Mouse (Mus musculus) retina, embryonic 14.5 days (tissue): ENCODE data around the gene Apex1.
"Not testable (repeated sequence)": the region's sequence is repeated elsewhere in the genome, so short reads cannot be mapped to it uniquely, and the experiment has no call there.

Source experiments
- DNase-seq: peaks from one replicate; pipeline ENCODE4 v3.0.0-alpha.2; 2015; ENCODE audit warnings: low spot score

Apex1 gene

GRCm38 (mm10) chr14:50927366-50927765, 2.6 kb downstream of the Apex1 start:
- no peak for DNase-seq

GRCm38 (mm10) chr14:50929951-50930350, 5.2 kb downstream of the Apex1 start:
- no peak for DNase-seq

GRCm38 (mm10) chr14:50930377-50930753, 5.6 kb downstream of the Apex1 start:
- no peak for DNase-seq

- DNase-seq, result peak; percentile 98
These were observed 6.2 kb downstream of the Apex1 start, which contains the start of the genes Pip4p1 and Pnp for GRCm38 (mm10) chr14:50930754-50931492. Pip4p1 (minus strand) TSS chr14:50930856. Pnp (plus strand) TSS chr14:50931082.

GRCm38 (mm10) chr14:50931493-50932020, 6.8 kb downstream of the Apex1 start:
- no peak for DNase-seq

- no peak for DNase-seq
These were observed 11.9 kb downstream of the Apex1 start for GRCm38 (mm10) chr14:50936649-50937048.

GRCm38 (mm10) chr14:50938119-50938908, 13.5 kb downstream of the Apex1 start:
- DNase-seq, result no peak

- DNase-seq, result no peak
These were observed 14.2 kb downstream of the Apex1 start for GRCm38 (mm10) chr14:50938940-50939339.

- DNase-seq, result peak; percentile 92
These were observed 19.3 kb downstream of the Apex1 start, which contains the start of gene Gm49342 for GRCm38 (mm10) chr14:50943932-50944667. Gm49342 (plus strand) TSS chr14:50944517.

- DNase-seq, result peak; percentile 65
These were observed 19.9 kb downstream of the Apex1 start for GRCm38 (mm10) chr14:50944668-50945033.

GRCm38 (mm10) chr14:50945081-50945480, 20.3 kb downstream of the Apex1 start:
- not testable (repeated sequence) for DNase-seq

- not testable (repeated sequence) for DNase-seq
These were observed 20.8 kb downstream of the Apex1 start for GRCm38 (mm10) chr14:50945526-50945925.

GRCm38 (mm10) chr14:50955487-50955886, 30.7 kb downstream of the Apex1 start:
- DNase-seq, result no peak

- DNase-seq, result not testable (repeated sequence)
These were observed 31.3 kb downstream of the Apex1 start, which contains the start of gene Pnp2 for GRCm38 (mm10) chr14:50955942-50956508. Pnp2 (plus strand) TSS chr14:50955992.

- DNase-seq, result not testable (repeated sequence)
These were observed 32.0 kb downstream of the Apex1 start for GRCm38 (mm10) chr14:50956724-50957123.

GRCm38 (mm10) chr14:50957146-50957545, 32.4 kb downstream of the Apex1 start:
- not testable (repeated sequence) for DNase-seq

GRCm38 (mm10) chr14:50958289-50958995, 33.7 kb downstream of the Apex1 start:
- DNase-seq, result not testable (repeated sequence)

GRCm38 (mm10) chr14:50968216-50968980, 43.6 kb downstream of the Apex1 start:
- DNase-seq, result no peak

- DNase-seq, result no peak
These were observed 44.3 kb downstream of the Apex1 start for GRCm38 (mm10) chr14:50969041-50969440.
